Mouse (Mus musculus) left cerebral cortex, postnatal 25 days (tissue): ENCODE results near the gene Olfr1340. TPM values are rescaled to one million over a fixed set of nuclear protein-coding genes. Genes with fewer than 3 reads are reported as not detected.
A peak's percentile ranks its signal among the peaks of the same experiment; 100 is the strongest.

ENCODE experiments used
- DNase-seq, 2 experiments: peaks; one replicate each; pipeline ENCODE4 v3.0.0; 2022; ENCODE audit warnings: low spot score in 2 of 2, mixed read lengths in 1 of 2
- intact Hi-C: fragments of 180-260 bp; cut with DNase I; formaldehyde crosslinking; loops from one replicate; pipeline ENCODE4 v1.15.1; 2025
- total RNA-seq, 2 experiments: library from RNA; stranded (reverse); gene quantifications; 2 replicates each; pipeline ENCODE4 v1.2.3; 2021

Gene Olfr1340
- not detected for total RNA-seq

- intact Hi-C loops = no loop called here
- DNase-seq = no peak
These were observed at the start of gene Olfr1340 for GRCm38 (mm10) chr4:118719838-118720237. Gene Olfr1340, plus strand, starts transcription at chr4:118720138.

- no peak for DNase-seq
- intact Hi-C loops = no loop called here
These were observed 32.9 kb upstream of the Olfr1340 start for GRCm38 (mm10) chr4:118687086-118687485.

GRCm38 (mm10) chr4:118692412-118692973 is 27.4 kb upstream of the Olfr1340 start, which contains the start of gene Olfr1342:
Gene Olfr1342, minus strand, starts transcription at chr4:118692756.
- intact Hi-C loops = no loop called here
- DNase-seq = no peak

- intact Hi-C loops = no loop called here
- peak in 1 of 2 experiments; percentile 6 for DNase-seq
These were observed 26.1 kb upstream of the Olfr1340 start for GRCm38 (mm10) chr4:118693812-118694211.

- intact Hi-C loops = no loop called here
- DNase-seq = no peak
These were observed 16.7 kb upstream of the Olfr1340 start, which contains the start of gene Olfr1341 for GRCm38 (mm10) chr4:118703223-118703622. Gene Olfr1341, plus strand, starts transcription at chr4:118703523.

GRCm38 (mm10) chr4:118708086-118708485 is 11.9 kb upstream of the Olfr1340 start:
- intact Hi-C loops = no loop called here
- no peak for DNase-seq

- intact Hi-C loops = no loop called here
- DNase-seq = no peak
These were observed 8.3 kb upstream of the Olfr1340 start for GRCm38 (mm10) chr4:118711656-118712055.

- DNase-seq = peak in 1 of 2 experiments; percentile 45
- intact Hi-C loops = no loop called here
These were observed 2.0 kb downstream of the Olfr1340 start for GRCm38 (mm10) chr4:118721742-118722483.

GRCm38 (mm10) chr4:118731875-118732274 is 11.9 kb downstream of the Olfr1340 start, which contains the start of gene Olfr1339:
Gene Olfr1339, plus strand, starts transcription at chr4:118732175.
- intact Hi-C loops = no loop called here
- no peak for DNase-seq

GRCm38 (mm10) chr4:118739574-118739973 is 19.6 kb downstream of the Olfr1340 start:
- intact Hi-C loops = no loop called here
- no peak for DNase-seq

- intact Hi-C loops = no loop called here
- no peak for DNase-seq
These were observed 21.2 kb downstream of the Olfr1340 start for GRCm38 (mm10) chr4:118740988-118741698.

GRCm38 (mm10) chr4:118741881-118742280 is 21.9 kb downstream of the Olfr1340 start:
- DNase-seq = no peak
- intact Hi-C loops = no loop called here

GRCm38 (mm10) chr4:118758637-118759036 is 38.7 kb downstream of the Olfr1340 start, which contains the start of gene Olfr1338:
Gene Olfr1338, minus strand, starts transcription at chr4:118758737.
- intact Hi-C loops = no loop called here
- no peak for DNase-seq

Other genes with a start within 250 kb of the Olfr1340 start
- 1 to 10 TPM; 8.2 to 9.5 TPM for gene Tie1, start 230.1 kb upstream of the Olfr1340 start, total RNA-seq
- not detected for gene 2610528J11Rik, start 193.1 kb upstream of the Olfr1340 start, total RNA-seq
- gene Tmem125, start 176.1 kb upstream of the Olfr1340 start, total RNA-seq = 1 to 10 TPM; 7.3 to 9.9 TPM
- under 1 TPM; 0.76 to 0.99 TPM for gene Cfap57, start 99.4 kb upstream of the Olfr1340 start, total RNA-seq
- 10 to 100 TPM; 55.4 to 58.0 TPM for gene Ebna1bp2, start 99.3 kb upstream of the Olfr1340 start, total RNA-seq
- not detected for gene Olfr62, start 61.2 kb upstream of the Olfr1340 start, total RNA-seq
- not detected for gene Olfr1342, start 27.4 kb upstream of the Olfr1340 start, total RNA-seq
- gene Olfr1341, start 16.6 kb upstream of the Olfr1340 start, total RNA-seq = not detected
- not detected for gene Olfr1339, start 12.0 kb downstream of the Olfr1340 start, total RNA-seq
- not detected for gene Olfr1338, start 38.6 kb downstream of the Olfr1340 start, total RNA-seq
- gene Olfr1337, start 62.4 kb downstream of the Olfr1340 start, total RNA-seq = not detected
- gene Olfr1335, start 89.8 kb downstream of the Olfr1340 start, total RNA-seq = not detected
- gene Olfr1333, start 116.1 kb downstream of the Olfr1340 start, total RNA-seq = not detected
- not detected for gene Olfr1331, start 144.5 kb downstream of the Olfr1340 start, total RNA-seq
- gene Olfr1330, start 168.5 kb downstream of the Olfr1340 start, total RNA-seq = not detected
- gene Olfr1329, start 197.3 kb downstream of the Olfr1340 start, total RNA-seq = not detected
- not detected for gene Olfr1328, start 218.5 kb downstream of the Olfr1340 start, total RNA-seq
- gene Lao1, start 241.4 kb downstream of the Olfr1340 start, total RNA-seq = under 1 TPM; 0.27 to 0.34 TPM